Mouse (Mus musculus): ENCODE measurements around the gene Fhl1.
A peak's percentile ranks its signal among the peaks of the same experiment; 100 is the strongest.

Gene Fhl1

GRCm38 (mm10) chrX:56731306-56732201 lies at the start of gene Fhl1:
TSS of gene Fhl1 (plus strand) at chrX:56731787.
- DNase-seq (ENCODE audit: inconsistent ontology term): peak; percentile 85

GRCm38 (mm10) chrX:56682156-56682720 lies 49.3 kb upstream of the Fhl1 start:
- DNase-seq (ENCODE audit: inconsistent ontology term): peak; percentile 70

- no peak for DNase-seq (ENCODE audit: inconsistent ontology term)
These were observed 48.1 kb upstream of the Fhl1 start for GRCm38 (mm10) chrX:56683521-56683920.

GRCm38 (mm10) chrX:56692554-56692953 lies 39.0 kb upstream of the Fhl1 start:
- no peak for DNase-seq (ENCODE audit: inconsistent ontology term)

GRCm38 (mm10) chrX:56694539-56694938 lies 37.0 kb upstream of the Fhl1 start:
- no peak for DNase-seq (ENCODE audit: inconsistent ontology term)

- no peak for DNase-seq (ENCODE audit: inconsistent ontology term)
These were observed 34.3 kb upstream of the Fhl1 start for GRCm38 (mm10) chrX:56697199-56697780.

- DNase-seq (ENCODE audit: inconsistent ontology term): peak; percentile 17
These were observed 33.7 kb upstream of the Fhl1 start for GRCm38 (mm10) chrX:56697886-56698285.

- no peak for DNase-seq (ENCODE audit: inconsistent ontology term)
These were observed 30.3 kb upstream of the Fhl1 start for GRCm38 (mm10) chrX:56701261-56701660.

- DNase-seq (ENCODE audit: inconsistent ontology term): no peak
These were observed 27.5 kb upstream of the Fhl1 start for GRCm38 (mm10) chrX:56703965-56704562.

- DNase-seq (ENCODE audit: inconsistent ontology term): peak; percentile 22
These were observed 22.8 kb upstream of the Fhl1 start for GRCm38 (mm10) chrX:56708592-56709370.

GRCm38 (mm10) chrX:56710522-56710921 lies 21.1 kb upstream of the Fhl1 start:
- no peak for DNase-seq (ENCODE audit: inconsistent ontology term)

- DNase-seq (ENCODE audit: inconsistent ontology term): no peak
These were observed 18.9 kb upstream of the Fhl1 start for GRCm38 (mm10) chrX:56712666-56713065.

GRCm38 (mm10) chrX:56722559-56722958 lies 9.0 kb upstream of the Fhl1 start:
- peak; percentile 74 for DNase-seq (ENCODE audit: inconsistent ontology term)

- DNase-seq (ENCODE audit: inconsistent ontology term): no peak
These were observed 3.1 kb upstream of the Fhl1 start for GRCm38 (mm10) chrX:56728507-56728906.

- peak; percentile 12 for DNase-seq (ENCODE audit: inconsistent ontology term)
These were observed 720 bp upstream of the Fhl1 start for GRCm38 (mm10) chrX:56730828-56731305.

GRCm38 (mm10) chrX:56732401-56732800 lies 814 bp downstream of the Fhl1 start:
- DNase-seq (ENCODE audit: inconsistent ontology term): peak; percentile 25

GRCm38 (mm10) chrX:56734436-56734835 lies 2.8 kb downstream of the Fhl1 start:
- DNase-seq (ENCODE audit: inconsistent ontology term): no peak

- DNase-seq (ENCODE audit: inconsistent ontology term): peak; percentile 17
These were observed 4.6 kb downstream of the Fhl1 start for GRCm38 (mm10) chrX:56736226-56736625.

GRCm38 (mm10) chrX:56737848-56738554 lies 6.4 kb downstream of the Fhl1 start:
- DNase-seq (ENCODE audit: inconsistent ontology term): no peak

- no peak for DNase-seq (ENCODE audit: inconsistent ontology term)
These were observed 9.8 kb downstream of the Fhl1 start for GRCm38 (mm10) chrX:56741428-56741827.

GRCm38 (mm10) chrX:56751536-56751935 lies 19.9 kb downstream of the Fhl1 start:
- no peak for DNase-seq (ENCODE audit: inconsistent ontology term)
